Mouse (Mus musculus) thymus, adult 2 months (tissue): ENCODE measurements around the gene Ttll5.

ENCODE experiments used
- CTCF ChIP-seq: fragments of 200-500 bp; IDR thresholded peaks from 2 replicates; pipeline ENCODE4 v1.5.1; 2012; ENCODE audit warnings: mild to moderate bottlenecking, control low read depth, low read length, moderate library complexity, borderline replicate concordance; ENCODE audit not compliant: control insufficient read depth, poor library complexity, insufficient read depth; ENCODE audit errors: extremely low read depth
- POLR2A ChIP-seq: fragments of 200-500 bp; IDR thresholded peaks from 2 replicates; pipeline ENCODE4 v1.6.1; 2012; ENCODE audit warnings: mild to moderate bottlenecking, low read length, control low read depth, moderate library complexity; ENCODE audit not compliant: control insufficient read depth, poor library complexity, insufficient read depth; ENCODE audit errors: extremely low read depth

GRCm38 (mm10) chr12:85979996-85980395, 155.5 kb downstream of the Ttll5 start:
- TF ChIP-seq POLR2A (no peak), CTCF (no peak)
